Mouse (Mus musculus) myocyte (in vitro differentiated cells): Measurements from ENCODE around the gene Il5. TPM values are rescaled to one million over a fixed set of nuclear protein-coding genes. Genes with fewer than 3 reads are reported as not detected.

Source experiments
- H3K27me3 ChIP-seq: one replicate; pipeline ENCODE4 v1.6.1; 2011; ENCODE audit not compliant: control insufficient read depth, insufficient read depth, insufficient read length
- H3K36me3 ChIP-seq: one replicate; pipeline ENCODE4 v1.6.1; 2011; ENCODE audit not compliant: control insufficient read depth, insufficient read depth
- H3K4me2 ChIP-seq: one replicate; pipeline ENCODE4 v1.6.1; 2011; ENCODE audit warnings: low read depth, control low read depth
- H3K4me3 ChIP-seq: one replicate; pipeline ENCODE4 v1.5.1; 2011; ENCODE audit warnings: mild to moderate bottlenecking, control low read depth, moderate library complexity
- H3K79me2 ChIP-seq: one replicate; pipeline ENCODE4 v1.6.1; 2011; ENCODE audit not compliant: control insufficient read depth, insufficient read depth
- H3ac ChIP-seq: one replicate; pipeline ENCODE4 v1.6.1; 2011; ENCODE audit not compliant: control insufficient read depth, insufficient read length
- CEBPB ChIP-seq: IDR thresholded peaks from 2 replicates; pipeline ENCODE4 v1.6.1; 2011; ENCODE audit warnings: mild to moderate bottlenecking, moderate library complexity; ENCODE audit not compliant: poor library complexity, insufficient read depth, severe bottlenecking
- E2F4 ChIP-seq: IDR thresholded peaks from one replicate; pipeline ENCODE4 v1.6.1; 2011; ENCODE audit warnings: mild to moderate bottlenecking, control low read depth, moderate library complexity; ENCODE audit not compliant: insufficient read depth
- MAX ChIP-seq: IDR thresholded peaks from one replicate; pipeline ENCODE4 v1.6.1; 2011; ENCODE audit warnings: low read depth, mild to moderate bottlenecking, control low read depth
- MYOD1 ChIP-seq, 3 experiments: IDR thresholded peaks; one replicate each; pipeline ENCODE4 v1.6.1; 2011; ENCODE audit warnings: control low read depth in 2 of 3, low read depth in 2 of 3, mild to moderate bottlenecking in 2 of 3, moderate library complexity in 1 of 3; ENCODE audit not compliant: insufficient read length in 2 of 3, control insufficient read depth in 1 of 3
- MYOG ChIP-seq, 3 experiments: IDR thresholded peaks; one replicate each; pipeline ENCODE4 v1.6.1; 2011; ENCODE audit warnings: control low read depth in 2 of 3, low read depth in 2 of 3, mild to moderate bottlenecking in 2 of 3; ENCODE audit not compliant: insufficient read length in 2 of 3, control insufficient read depth in 1 of 3, insufficient read depth in 1 of 3
- POLR2A ChIP-seq: IDR thresholded peaks from one replicate; pipeline ENCODE4 v1.6.1; 2011; ENCODE audit warnings: low read depth, mild to moderate bottlenecking, control low read depth, moderate library complexity; ENCODE audit not compliant: insufficient read length
- POLR2AphosphoS2 ChIP-seq: IDR thresholded peaks from one replicate; pipeline ENCODE4 v1.6.1; 2011; ENCODE audit warnings: low read depth, control low read depth; ENCODE audit not compliant: insufficient read length
- REST ChIP-seq: IDR thresholded peaks from one replicate; pipeline ENCODE4 v1.6.1; 2011; ENCODE audit warnings: mild to moderate bottlenecking, control low read depth, moderate library complexity; ENCODE audit not compliant: insufficient read depth, insufficient read length
- SRF ChIP-seq: IDR thresholded peaks from one replicate; pipeline ENCODE4 v1.6.1; 2011; ENCODE audit warnings: low read depth; ENCODE audit not compliant: control insufficient read depth, insufficient read length
- TCF12 ChIP-seq: IDR thresholded peaks from one replicate; pipeline ENCODE4 v1.6.1; 2011; ENCODE audit warnings: mild to moderate bottlenecking, control low read depth; ENCODE audit not compliant: poor library complexity, insufficient read depth, severe bottlenecking
- TCF3 ChIP-seq: IDR thresholded peaks from one replicate; pipeline ENCODE4 v1.6.1; 2011; ENCODE audit warnings: low read depth, control low read depth; ENCODE audit not compliant: insufficient read length
- USF1 ChIP-seq: IDR thresholded peaks from one replicate; pipeline ENCODE4 v1.6.1; 2011; ENCODE audit warnings: low read depth, mild to moderate bottlenecking, control low read depth, moderate library complexity
- polyA plus RNA-seq: library from polyadenylated mRNA; unstranded; fragments of >200 nt; fragmentation: generic; extraction: Trizol; gene quantifications from one replicate; pipeline ENCODE4 v1.2.1, GENCODE M21; 2012; ENCODE audit warnings: missing spikeins

Il5 gene
- not detected for polyA plus RNA-seq

DNA sequence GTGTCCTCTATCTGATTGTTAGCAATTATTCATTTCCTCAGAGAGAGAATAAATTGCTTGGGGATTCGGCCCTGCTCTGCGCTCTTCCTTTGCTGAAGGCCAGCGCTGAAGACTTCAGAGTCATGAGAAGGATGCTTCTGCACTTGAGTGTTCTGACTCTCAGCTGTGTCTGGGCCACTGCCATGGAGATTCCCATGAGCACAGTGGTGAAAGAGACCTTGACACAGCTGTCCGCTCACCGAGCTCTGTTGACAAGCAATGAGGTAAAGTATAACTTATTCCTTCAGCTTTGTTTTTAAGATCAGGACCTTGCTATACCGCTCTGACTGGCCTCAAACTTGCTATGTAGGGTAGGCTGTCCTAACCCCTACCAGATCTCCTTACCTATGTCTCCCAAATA, at the start of gene Il5:
Gene Il5 (plus strand): TSS at position 80 of the 400 bp plus-strand sequence.
- Histone ChIP-seq H3K79me2 (no peaks in the 10 kb centered on the region), H3ac (no peak within 1 kb of the TSS), H3K27me3 (peaks cover 24% of the 10 kb centered on the region), H3K36me3 (no peaks in the 10 kb centered on the region), H3K4me3 (no peak within 1 kb of the TSS), H3K4me2 (no peak within 1 kb of the TSS)
- TF ChIP-seq TCF3: no peak
- TF ChIP-seq POLR2AphosphoS2: no peak
- no peak for TF ChIP-seq SRF
- no peak for TF ChIP-seq MYOG (IDR thresholded peaks at IDR 0.05; ENCODE audit: control insufficient read depth in 1 of 3, insufficient read depth in 1 of 3, insufficient read length in 2 of 3, low read depth in 2 of 3)
- no peak for TF ChIP-seq E2F4
- TF ChIP-seq MAX: no peak
- no peak for TF ChIP-seq CEBPB
- TF ChIP-seq POLR2A: no peak
- TF ChIP-seq USF1: no peak
- no peak for TF ChIP-seq REST
- TF ChIP-seq TCF12: no peak
- TF ChIP-seq MYOD1 (IDR thresholded peaks at IDR 0.05; ENCODE audit: control insufficient read depth in 1 of 3, insufficient read length in 2 of 3, low read depth in 2 of 3): no peak

GRCm38 (mm10) chr11:53671414-53671813, 49.2 kb upstream of the Il5 start:
- Histone ChIP-seq H3K27me3 (no peaks in the 10 kb centered on the region), H3ac (no peak overlapping the region), H3K4me2 (no peak overlapping the region), H3K36me3 (peaks cover 43% of the 10 kb centered on the region), H3K79me2 (no peaks in the 10 kb centered on the region), H3K4me3 (no peak overlapping the region)
- TF ChIP-seq POLR2AphosphoS2: no peak
- no peak for TF ChIP-seq REST
- TF ChIP-seq TCF12: no peak
- no peak for TF ChIP-seq POLR2A
- no peak for TF ChIP-seq TCF3
- no peak for TF ChIP-seq MYOG (IDR thresholded peaks at IDR 0.05; ENCODE audit: control insufficient read depth in 1 of 3, insufficient read depth in 1 of 3, insufficient read length in 2 of 3, low read depth in 2 of 3)
- no peak for TF ChIP-seq MYOD1 (IDR thresholded peaks at IDR 0.05; ENCODE audit: control insufficient read depth in 1 of 3, insufficient read length in 2 of 3, low read depth in 2 of 3)
- TF ChIP-seq MAX: no peak

- H3K79me2 ChIP-seq: no peaks in the 10 kb centered on the region
- H3K27me3 ChIP-seq: no peaks in the 10 kb centered on the region
- H3K36me3 ChIP-seq: peaks cover 26% of the 10 kb centered on the region
- H3K4me2 ChIP-seq: no peak overlapping the region
- no peak overlapping the region for H3ac ChIP-seq
- TF ChIP-seq SRF (no peak), MYOD1 (IDR thresholded peaks at IDR 0.05; ENCODE audit: control insufficient read depth in 1 of 3, insufficient read length in 2 of 3, low read depth in 2 of 3) (no peak), POLR2AphosphoS2 (no peak), TCF3 (no peak), REST (no peak)
- H3K4me3 ChIP-seq: no peak overlapping the region
Observed at GRCm38 (mm10) chr11:53680141-53680540, 40.5 kb upstream of the Il5 start.

- no peak overlapping the region for H3K4me3 ChIP-seq
- TF ChIP-seq USF1 (no peak), E2F4 (no peak), CEBPB (no peak), MYOD1 (IDR thresholded peaks at IDR 0.05; ENCODE audit: control insufficient read depth in 1 of 3, insufficient read length in 2 of 3, low read depth in 2 of 3) (no peak), POLR2AphosphoS2 (no peak), TCF12 (no peak), SRF (no peak), MAX (no peak), POLR2A (no peak), REST (no peak), MYOG (IDR thresholded peaks at IDR 0.05; ENCODE audit: control insufficient read depth in 1 of 3, insufficient read depth in 1 of 3, insufficient read length in 2 of 3, low read depth in 2 of 3) (no peak), TCF3 (no peak)
- no peak overlapping the region for H3K4me2 ChIP-seq
- no peak overlapping the region for H3ac ChIP-seq
- H3K36me3 ChIP-seq: peaks cover 22% of the 10 kb centered on the region
- no peaks in the 10 kb centered on the region for H3K79me2 ChIP-seq
- no peaks in the 10 kb centered on the region for H3K27me3 ChIP-seq
Observed at GRCm38 (mm10) chr11:53681686-53682085, 38.9 kb upstream of the Il5 start.

- no peak for TF ChIP-seq E2F4
- no peak for TF ChIP-seq MYOD1 (IDR thresholded peaks at IDR 0.05; ENCODE audit: control insufficient read depth in 1 of 3, insufficient read length in 2 of 3, low read depth in 2 of 3)
- no peak for TF ChIP-seq MAX
- TF ChIP-seq MYOG (IDR thresholded peaks at IDR 0.05; ENCODE audit: control insufficient read depth in 1 of 3, insufficient read depth in 1 of 3, insufficient read length in 2 of 3, low read depth in 2 of 3): no peak
- TF ChIP-seq POLR2A: no peak
- no peak for TF ChIP-seq SRF
- TF ChIP-seq TCF3: no peak
- H3K27me3 ChIP-seq: no peaks in the 10 kb centered on the region
- no peak overlapping the region for H3ac ChIP-seq
- peaks cover 22% of the 10 kb centered on the region for H3K36me3 ChIP-seq
- no peak overlapping the region for H3K4me2 ChIP-seq
- H3K4me3 ChIP-seq: no peak overlapping the region
- no peaks in the 10 kb centered on the region for H3K79me2 ChIP-seq
Observed at GRCm38 (mm10) chr11:53682170-53682569, 38.4 kb upstream of the Il5 start.
